Mouse (Mus musculus) hindbrain, embryonic 13.5 days (tissue): ENCODE results near the gene Scn4a. TPM values are rescaled to one million over a fixed set of nuclear protein-coding genes. Genes with fewer than 3 reads are reported as not detected.
"Not testable (repeated sequence)": the region's sequence is repeated elsewhere in the genome, so short reads cannot be mapped to it uniquely, and the experiment has no call there.

Experiments used
- ATAC-seq: fragments of 200-750 bp; cut with Nextera tagmentation; 2 replicates; pipeline ENCODE4 v1.8.0; 2017; ENCODE audit warnings: moderate TSS enrichment; ENCODE audit not compliant: low FRiP score
- H3K27ac ChIP-seq: fragments of 300-500 bp; sonication (generic); 2 replicates; pipeline ENCODE4 v1.5.1; 2015; ENCODE audit warnings: inconsistent platforms, mild to moderate bottlenecking, moderate library complexity
- H3K27me3 ChIP-seq: fragments of 300-500 bp; sonication (generic); 2 replicates; pipeline ENCODE4 v1.6.1; 2015; ENCODE audit warnings: mild to moderate bottlenecking, inconsistent platforms
- H3K36me3 ChIP-seq: fragments of 300-500 bp; sonication (generic); 2 replicates; pipeline ENCODE4 v1.6.1; 2015; ENCODE audit warnings: mild to moderate bottlenecking, inconsistent platforms
- H3K4me1 ChIP-seq: fragments of 300-500 bp; sonication (generic); replicated peaks from 2 replicates; pipeline ENCODE4 v1.6.1; 2015; ENCODE audit warnings: inconsistent platforms
- H3K4me2 ChIP-seq: fragments of 300-500 bp; sonication (generic); 2 replicates; pipeline ENCODE4 v1.6.1; 2015; ENCODE audit warnings: inconsistent platforms, mild to moderate bottlenecking, moderate library complexity
- H3K4me3 ChIP-seq: fragments of 300-500 bp; sonication (generic); 2 replicates; pipeline ENCODE4 v1.5.1; 2015; ENCODE audit warnings: mild to moderate bottlenecking, inconsistent platforms
- H3K9ac ChIP-seq: fragments of 300-500 bp; sonication (generic); 2 replicates; pipeline ENCODE4 v1.6.1; 2015; ENCODE audit warnings: mild to moderate bottlenecking, inconsistent platforms
- H3K9me3 ChIP-seq: fragments of 300-500 bp; sonication (generic); 2 replicates; pipeline ENCODE4 v1.6.1; 2016; ENCODE audit warnings: inconsistent platforms
- WGBS: fragments of 180-500 bp; shearing (Covaris S2); methylation state at CpG from one replicate; pipeline ENCODE4 v1.1.7; 2015; 5-methylcytosine and 5-hydroxymethylcytosine counted together
- polyA plus RNA-seq: library from polyadenylated mRNA; unstranded; fragments of >200 nt; fragmentation: Nextera tagmentation; extraction: Ambion mirVana; gene quantifications from 2 replicates; pipeline ENCODE4 v1.2.1, GENCODE M21; 2015

Gene Scn4a
- polyA plus RNA-seq, 1 experiment from 2014 or later = 0.03 TPM

- H3K4me1 ChIP-seq = no peaks in the 10 kb centered on the region
- no peak overlapping the region for H3K4me2 ChIP-seq
- 79% methylated on average over 4 of the region's 4 CpGs for WGBS
- no peak for ATAC-seq
- no peaks in the 10 kb centered on the region for H3K27me3 ChIP-seq
- no peaks in the 10 kb centered on the region for H3K9me3 ChIP-seq
- no peak overlapping the region for H3K9ac ChIP-seq
- H3K36me3 ChIP-seq = no peaks in the 10 kb centered on the region
- no peak overlapping the region for H3K27ac ChIP-seq
- no peak overlapping the region for H3K4me3 ChIP-seq
Measured at GRCm38 (mm10) chr11:106351941-106352340, 1.1 kb downstream of the Scn4a start.

- ATAC-seq = no peak
- 63% methylated on average over 3 of the region's 3 CpGs for WGBS
- no peak overlapping the region for H3K4me3 ChIP-seq
- H3K4me1 ChIP-seq = no peaks in the 10 kb centered on the region
- no peak overlapping the region for H3K27ac ChIP-seq
- no peaks in the 10 kb centered on the region for H3K9me3 ChIP-seq
- no peaks in the 10 kb centered on the region for H3K27me3 ChIP-seq
- H3K36me3 ChIP-seq = no peaks in the 10 kb centered on the region
- H3K9ac ChIP-seq = no peak overlapping the region
- no peak overlapping the region for H3K4me2 ChIP-seq
Measured at GRCm38 (mm10) chr11:106351253-106351652, 1.8 kb downstream of the Scn4a start.

DNA sequence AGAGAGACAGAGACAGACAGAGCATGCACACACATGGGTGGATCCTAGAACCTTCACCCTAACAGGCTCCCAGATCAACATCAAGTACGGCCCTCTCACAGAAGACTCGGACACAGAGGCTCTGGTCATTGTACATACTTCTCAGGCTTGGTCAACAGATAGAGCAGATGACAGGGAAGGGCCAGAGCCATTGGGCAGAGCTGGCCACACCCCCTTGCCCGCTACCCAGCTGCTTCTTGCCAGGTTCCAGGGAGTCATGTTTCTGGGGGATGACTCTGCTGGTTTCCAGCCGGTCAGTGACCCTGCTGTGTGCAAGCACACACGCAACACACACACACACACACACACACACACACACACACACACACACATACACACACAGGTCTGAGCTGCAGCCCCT, 2.2 kb downstream of the Scn4a start:
- Histone ChIP-seq H3K36me3 (no peaks in the 10 kb centered on the region), H3K27me3 (no peaks in the 10 kb centered on the region)

GRCm38 (mm10) chr11:106349772-106350171, 3.3 kb downstream of the Scn4a start:
- no peaks in the 10 kb centered on the region; the same call in 1 of the 2 replicates for H3K4me1 ChIP-seq
- H3K4me3 ChIP-seq = no peak overlapping the region
- no peaks in the 10 kb centered on the region for H3K36me3 ChIP-seq
- WGBS = 86% methylated on average over 6 of the region's 6 CpGs
- no peaks in the 10 kb centered on the region for H3K27me3 ChIP-seq
- H3K9me3 ChIP-seq = no peaks in the 10 kb centered on the region
- H3K4me2 ChIP-seq = no peak overlapping the region
- no peak for ATAC-seq
- no peak overlapping the region for H3K27ac ChIP-seq
- no peak overlapping the region for H3K9ac ChIP-seq

More for the DNA sequence above, 2.2 kb downstream of the Scn4a start:
- Histone ChIP-seq H3K27ac (no peak overlapping the region), H3K4me1 (no peaks in the 10 kb centered on the region), H3K4me2 (no peak overlapping the region), H3K9ac (no peak overlapping the region), H3K4me3 (no peak overlapping the region), H3K9me3 (no peaks in the 10 kb centered on the region)
- WGBS = 70% methylated on average over 5 of the region's 5 CpGs
- ATAC-seq = no peak

DNA sequence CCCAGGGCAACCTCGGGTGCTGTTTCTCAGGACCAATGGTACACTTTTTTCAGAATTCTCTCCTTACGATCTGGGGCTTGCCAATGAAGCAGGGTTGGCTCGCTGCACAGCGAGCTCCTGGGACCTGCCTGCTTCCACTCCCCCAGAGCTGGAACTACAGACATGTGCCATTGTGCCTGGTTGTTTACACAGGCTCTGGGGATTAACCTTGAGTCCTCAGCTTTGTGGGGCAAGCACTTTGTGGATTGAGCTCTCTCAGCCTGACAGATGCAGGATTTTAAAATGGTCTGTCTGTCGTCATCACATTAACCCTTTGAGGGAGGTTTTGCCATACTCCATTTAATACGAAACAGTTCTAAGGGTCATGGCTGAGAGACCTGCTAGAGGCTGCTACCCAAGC, 8.2 kb downstream of the Scn4a start:
- Histone ChIP-seq H3K27me3 (no peaks in the 10 kb centered on the region), H3K4me3 (no peak overlapping the region), H3K4me2 (no peak overlapping the region), H3K27ac (no peak overlapping the region), H3K9me3 (no peaks in the 10 kb centered on the region), H3K4me1 (no peaks in the 10 kb centered on the region; the same call in 1 of the 2 replicates), H3K36me3 (no peaks in the 10 kb centered on the region), H3K9ac (no peak overlapping the region)
- ATAC-seq = no peak
- 59% methylated on average over 6 of the region's 6 CpGs for WGBS

- no peak overlapping the region for H3K4me3 ChIP-seq
- H3K4me1 ChIP-seq = peaks cover 3% of the 10 kb centered on the region; the same call in 1 of the 2 replicates
- H3K9me3 ChIP-seq = no peaks in the 10 kb centered on the region
- H3K4me2 ChIP-seq = no peak overlapping the region
- H3K27ac ChIP-seq = no peak overlapping the region
- ATAC-seq = no peak
- H3K9ac ChIP-seq = no peak overlapping the region
- no peaks in the 10 kb centered on the region for H3K27me3 ChIP-seq
- 80% methylated on average over 9 of the region's 9 CpGs for WGBS
- H3K36me3 ChIP-seq = no peaks in the 10 kb centered on the region
Measured at GRCm38 (mm10) chr11:106340990-106341520, 12.0 kb downstream of the Scn4a start.

GRCm38 (mm10) chr11:106339323-106339722, 13.8 kb downstream of the Scn4a start:
- not testable (repeated sequence) for H3K4me1 ChIP-seq, H3K9me3 ChIP-seq, ATAC-seq, H3K36me3 ChIP-seq, H3K27ac ChIP-seq, H3K27me3 ChIP-seq, H3K4me3 ChIP-seq, H3K9ac ChIP-seq, H3K4me2 ChIP-seq
- WGBS = 94% methylated on average over 4 of the region's 4 CpGs

- Histone ChIP-seq H3K27ac (no peak overlapping the region), H3K4me2 (no peak overlapping the region), H3K4me1 (0 out of 2 replicates have a peak, but pooled peaks cover 3% of the 10 kb centered on the region), H3K27me3 (no peaks in the 10 kb centered on the region), H3K4me3 (no peak overlapping the region), H3K36me3 (no peaks in the 10 kb centered on the region), H3K9me3 (no peaks in the 10 kb centered on the region), H3K9ac (no peak overlapping the region)
- ATAC-seq = no peak
- WGBS = 88% methylated on average over 7 of the region's 7 CpGs
Measured at GRCm38 (mm10) chr11:106338870-106339269, 14.2 kb downstream of the Scn4a start.

DNA sequence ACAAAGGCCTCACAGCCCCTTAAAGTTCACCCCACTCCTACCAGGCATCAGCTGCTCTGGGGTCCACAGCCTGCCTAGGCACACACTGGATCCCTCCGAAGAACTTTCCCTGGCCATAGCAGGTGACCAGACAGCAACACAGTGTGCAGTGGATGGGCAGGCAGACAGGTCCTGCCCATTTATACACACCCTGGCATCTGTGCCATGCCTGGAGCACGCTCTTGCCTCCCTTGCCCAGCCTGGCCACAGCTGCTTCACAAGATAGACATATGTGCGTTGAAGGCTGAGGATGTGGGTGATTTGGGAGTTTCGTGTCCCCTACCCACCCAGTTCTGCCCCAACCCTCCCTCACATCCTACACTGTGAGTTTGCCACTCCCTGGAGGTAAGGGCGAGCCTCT, 15.1 kb downstream of the Scn4a start:
- ATAC-seq = no peak
- no peak overlapping the region for H3K4me2 ChIP-seq
- 80% methylated on average over 5 of the region's 5 CpGs for WGBS

GRCm38 (mm10) chr11:106334066-106334465, 19.0 kb downstream of the Scn4a start:
- Histone ChIP-seq H3K36me3 (no peaks in the 10 kb centered on the region), H3K4me1 (0 out of 2 replicates have a peak, but pooled peaks cover 8% of the 10 kb centered on the region), H3K27me3 (no peaks in the 10 kb centered on the region), H3K9ac (no peak overlapping the region), H3K4me2 (no peak overlapping the region), H3K9me3 (no peaks in the 10 kb centered on the region), H3K27ac (no peak overlapping the region), H3K4me3 (no peak overlapping the region)
- ATAC-seq = no peak
- WGBS = 14% methylated on average over 2 of the region's 2 CpGs

More for the DNA sequence above, 15.1 kb downstream of the Scn4a start:
- no peak overlapping the region for H3K9ac ChIP-seq
- H3K9me3 ChIP-seq = no peaks in the 10 kb centered on the region
- H3K27me3 ChIP-seq = no peaks in the 10 kb centered on the region
- no peak overlapping the region for H3K27ac ChIP-seq
- 0 out of 2 replicates have a peak, but pooled peaks cover 3% of the 10 kb centered on the region for H3K4me1 ChIP-seq
- no peaks in the 10 kb centered on the region for H3K36me3 ChIP-seq
- no peak overlapping the region for H3K4me3 ChIP-seq

DNA sequence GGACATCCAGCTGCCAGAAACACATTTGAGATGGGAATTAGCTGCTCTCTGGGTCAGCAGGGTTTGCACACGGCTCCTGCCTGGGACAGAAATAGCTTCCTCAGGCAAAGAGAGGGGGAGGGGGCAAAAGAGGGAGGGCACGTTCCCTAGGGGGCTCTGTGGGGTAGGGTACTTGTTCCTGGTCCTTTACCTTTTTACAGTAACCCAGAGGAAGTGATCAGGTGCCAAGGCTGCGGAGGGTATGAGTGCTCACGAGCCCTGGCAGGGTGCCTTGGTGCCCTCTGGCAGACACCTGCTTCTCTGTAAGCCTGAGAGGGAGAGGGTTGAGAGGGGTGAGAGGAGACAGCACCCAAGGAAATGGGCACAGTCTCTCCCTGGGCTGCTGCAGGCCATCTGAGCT, 20.6 kb downstream of the Scn4a start:
- no peak overlapping the region for H3K27ac ChIP-seq
- WGBS = 49% methylated on average over 4 of the region's 4 CpGs
- no peak overlapping the region for H3K4me3 ChIP-seq
- 0 out of 2 replicates have a peak, but pooled peaks cover 5% of the 10 kb centered on the region for H3K4me1 ChIP-seq
- no peak overlapping the region for H3K9ac ChIP-seq
- no peak for ATAC-seq
- H3K4me2 ChIP-seq = no peak overlapping the region
- no peaks in the 10 kb centered on the region for H3K9me3 ChIP-seq
- no peaks in the 10 kb centered on the region for H3K27me3 ChIP-seq
- H3K36me3 ChIP-seq = no peaks in the 10 kb centered on the region

DNA sequence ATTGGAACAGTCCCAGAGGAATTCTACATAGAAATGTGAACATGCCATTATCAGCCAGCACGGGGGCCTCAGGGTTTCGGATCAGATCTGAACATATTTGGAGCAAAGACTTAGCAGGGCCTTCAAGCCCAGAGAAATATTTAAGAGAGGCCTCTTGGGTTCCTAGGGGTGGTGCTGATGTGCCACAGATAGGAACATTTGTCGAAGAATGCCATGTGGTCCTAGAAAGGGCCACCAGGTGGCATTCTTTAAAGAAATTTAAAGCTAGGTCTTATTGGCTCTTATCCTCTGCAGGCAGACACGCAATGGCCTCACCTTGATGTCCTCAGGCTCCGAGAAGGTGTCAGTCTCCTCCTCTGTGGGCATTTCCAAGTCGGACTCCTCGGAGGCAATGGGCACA, 23.4 kb downstream of the Scn4a start:
- WGBS = 70% methylated on average over 7 of the region's 7 CpGs
- ATAC-seq = no peak

GRCm38 (mm10) chr11:106329128-106329527, 24.0 kb downstream of the Scn4a start:
- ATAC-seq = no peak
- no peaks in the 10 kb centered on the region for H3K27me3 ChIP-seq
- no peaks in the 10 kb centered on the region for H3K36me3 ChIP-seq
- no peak overlapping the region for H3K9ac ChIP-seq
- no peak overlapping the region for H3K27ac ChIP-seq
- 0 out of 2 replicates have a peak, but pooled peaks cover 5% of the 10 kb centered on the region for H3K4me1 ChIP-seq
- no peaks in the 10 kb centered on the region for H3K9me3 ChIP-seq
- WGBS = 82% methylated on average over 6 of the region's 6 CpGs
- H3K4me3 ChIP-seq = no peak overlapping the region
- H3K4me2 ChIP-seq = no peak overlapping the region

More for the DNA sequence above, 23.4 kb downstream of the Scn4a start:
- H3K4me2 ChIP-seq = no peak overlapping the region
- no peaks in the 10 kb centered on the region for H3K9me3 ChIP-seq
- no peak overlapping the region for H3K9ac ChIP-seq
- no peaks in the 10 kb centered on the region for H3K27me3 ChIP-seq
- no peak overlapping the region for H3K27ac ChIP-seq
- 0 out of 2 replicates have a peak, but pooled peaks cover 5% of the 10 kb centered on the region for H3K4me1 ChIP-seq
- H3K36me3 ChIP-seq = no peaks in the 10 kb centered on the region
- H3K4me3 ChIP-seq = no peak overlapping the region
